Mouse (Mus musculus) mature B cell (primary cell): ENCODE data around the gene Wdfy4.

ENCODE experiments used
- in situ Hi-C: fragments of 300-500 bp; cut with MboI; formaldehyde crosslinking; loops from 2 replicates; pipeline ENCODE4 v1.14.3; 2019

The Wdfy4 gene

GRCm38 (mm10) chr14:33185068-33185800 is at the start of gene Wdfy4:
TSS of gene Wdfy4 (minus strand) at chr14:33185508.
- in situ Hi-C loops = no loop called here

- in situ Hi-C loops = no loop called here
Measured at GRCm38 (mm10) chr14:33232048-33232447, 46.7 kb upstream of the Wdfy4 start.

- in situ Hi-C loops = no loop called here
Measured at GRCm38 (mm10) chr14:33231311-33231710, 46.0 kb upstream of the Wdfy4 start.

DNA sequence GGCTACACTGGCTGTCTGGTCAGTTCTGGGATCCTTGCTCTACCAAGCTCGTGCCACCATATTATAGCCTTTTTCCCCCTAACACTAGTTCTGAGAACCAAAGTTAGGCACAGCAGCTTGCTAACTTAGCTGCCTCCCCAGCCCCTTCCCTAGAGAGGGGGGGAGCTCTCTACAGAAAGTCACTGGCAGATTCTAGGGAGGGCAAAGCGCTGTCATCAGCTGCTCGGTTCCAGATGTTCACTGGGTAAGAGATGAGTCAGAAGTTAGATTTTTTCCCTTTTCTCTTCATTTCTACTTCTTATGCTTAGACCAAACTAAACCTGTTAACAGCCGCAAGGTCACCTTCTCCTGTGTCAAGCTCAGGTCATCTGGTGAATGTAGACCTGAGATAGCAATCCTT is 45.4 kb upstream of the Wdfy4 start:
- in situ Hi-C loops = no loop called here

- in situ Hi-C loops = no loop called here
Measured at GRCm38 (mm10) chr14:33225235-33225634, 39.9 kb upstream of the Wdfy4 start.

GRCm38 (mm10) chr14:33216343-33217208 is 31.3 kb upstream of the Wdfy4 start:
- in situ Hi-C loops = loop anchor here (5.0 kb wide), 1 partner anchor 81 kb away; no protein-coding TSS in a partner anchor

DNA sequence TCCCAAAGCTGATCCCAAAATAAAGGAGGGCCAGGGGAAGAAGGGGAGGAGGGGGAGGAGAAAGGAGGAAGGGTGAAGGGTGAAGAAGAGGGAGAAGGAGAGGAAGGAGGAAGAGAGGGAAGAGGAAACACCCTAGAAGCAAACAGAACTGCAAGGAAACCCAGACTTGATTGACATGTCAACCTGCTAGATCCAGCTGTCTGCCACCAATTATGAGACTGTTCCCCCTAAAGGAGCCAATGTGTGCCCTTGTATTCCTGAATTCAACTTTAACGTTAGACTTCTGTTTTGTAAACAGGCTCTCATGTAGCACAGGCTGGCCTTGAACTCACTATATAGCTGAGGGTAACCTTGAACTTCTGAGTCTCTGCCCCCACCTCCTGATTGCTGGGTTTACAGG is 29.9 kb upstream of the Wdfy4 start:
- in situ Hi-C loops = loop anchor here (5.0 kb wide), 1 partner anchor 82 kb away; no protein-coding TSS in a partner anchor

DNA sequence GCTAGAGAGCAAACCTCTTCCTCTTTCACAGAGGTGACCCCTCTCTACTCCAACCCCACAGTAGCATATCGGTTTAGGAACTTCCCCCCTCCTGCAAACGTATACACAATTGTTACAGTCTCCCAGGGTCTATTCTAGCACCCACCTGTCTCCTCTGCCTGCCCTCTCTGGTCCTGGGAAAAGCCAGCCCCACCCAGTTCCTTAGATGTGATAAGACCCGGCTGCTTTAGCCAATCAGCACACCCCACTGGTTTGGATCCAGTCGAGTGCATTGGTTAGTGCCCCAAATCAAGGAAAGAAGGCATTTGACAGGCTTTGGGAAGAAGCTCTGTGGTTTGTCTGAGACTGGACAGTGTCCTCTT is 29.4 kb upstream of the Wdfy4 start:
- in situ Hi-C loops = loop anchor here (5.0 kb wide), 1 partner anchor 83 kb away; no protein-coding TSS in a partner anchor

DNA sequence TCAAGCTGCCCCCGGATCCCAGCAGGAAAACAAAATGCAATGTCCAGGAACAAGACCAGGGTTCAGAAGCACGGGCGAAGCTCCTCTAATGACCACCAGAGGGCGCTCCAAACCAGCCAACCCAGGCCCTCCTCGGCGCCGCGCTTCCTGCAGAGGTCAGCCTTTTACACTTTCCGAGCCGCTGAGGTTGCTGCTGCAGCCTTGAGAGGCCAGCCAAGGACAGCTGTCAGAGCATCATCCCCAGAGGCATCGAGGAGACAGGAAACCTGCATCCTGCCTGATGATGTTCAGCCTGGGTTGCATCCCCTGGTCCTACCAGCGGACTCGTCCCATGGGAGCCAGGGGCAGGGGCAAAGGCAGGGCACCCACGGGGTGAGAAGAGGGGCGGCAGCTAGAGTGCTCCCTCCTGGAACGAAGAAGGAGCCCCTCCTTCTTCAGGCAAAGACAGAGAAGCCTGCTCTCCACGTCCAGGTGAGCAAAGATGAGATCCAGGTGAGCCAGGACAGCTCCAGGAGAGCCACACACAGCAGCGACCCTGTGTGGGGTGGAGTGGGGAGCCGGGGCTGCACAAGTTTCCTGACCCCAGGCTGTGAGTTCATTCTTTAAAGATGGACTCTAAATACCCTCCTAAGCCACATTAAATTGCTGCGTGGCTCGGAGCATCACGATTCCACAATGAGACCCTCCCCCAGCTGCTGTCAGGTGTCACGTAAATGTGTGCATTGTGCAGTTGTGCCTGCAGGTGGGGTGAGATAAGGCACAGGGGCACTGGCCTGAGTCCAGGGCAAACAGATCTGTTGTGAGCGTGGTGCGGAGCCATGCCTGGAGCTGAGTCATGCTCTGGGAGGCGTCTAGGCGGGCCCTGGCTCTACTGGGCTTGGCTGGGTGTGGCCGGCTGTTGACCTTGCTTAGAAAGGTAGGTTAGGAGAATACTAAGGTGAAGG is 28.8 kb upstream of the Wdfy4 start, which contains the start of gene Arhgap22:
Gene Arhgap22 (plus strand): TSS at position 204 of the 944 bp plus-strand sequence.
- in situ Hi-C loops = no loop called here

GRCm38 (mm10) chr14:33212958-33213309 is 27.6 kb upstream of the Wdfy4 start:
- in situ Hi-C loops = no loop called here

GRCm38 (mm10) chr14:33212271-33212957 is 27.1 kb upstream of the Wdfy4 start:
- in situ Hi-C loops = no loop called here

DNA sequence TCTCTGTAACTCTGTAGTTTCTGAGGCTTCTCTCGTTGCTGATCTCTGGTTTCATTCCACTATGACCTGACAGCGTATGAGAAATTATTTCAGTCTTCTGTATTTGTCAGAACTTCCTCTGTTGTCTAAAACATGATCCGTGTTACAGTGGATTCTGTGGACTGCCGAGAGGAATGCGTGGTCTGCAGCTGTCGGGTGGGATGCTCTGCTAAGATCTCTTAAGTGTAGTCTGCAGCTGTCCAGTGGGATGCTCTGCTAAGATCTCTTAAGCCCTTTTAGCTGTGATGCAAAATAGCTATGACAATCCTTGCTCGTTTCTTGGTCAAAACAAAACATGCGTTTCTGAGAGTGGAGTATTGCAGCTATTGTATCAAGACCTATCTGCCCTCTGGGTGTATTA is 25.5 kb upstream of the Wdfy4 start:
- in situ Hi-C loops = no loop called here

- in situ Hi-C loops = loop anchor here (10.0 kb wide), 1 partner anchor 64 kb away; no protein-coding TSS in a partner anchor
Measured at GRCm38 (mm10) chr14:33208331-33208730, 23.0 kb upstream of the Wdfy4 start.

DNA sequence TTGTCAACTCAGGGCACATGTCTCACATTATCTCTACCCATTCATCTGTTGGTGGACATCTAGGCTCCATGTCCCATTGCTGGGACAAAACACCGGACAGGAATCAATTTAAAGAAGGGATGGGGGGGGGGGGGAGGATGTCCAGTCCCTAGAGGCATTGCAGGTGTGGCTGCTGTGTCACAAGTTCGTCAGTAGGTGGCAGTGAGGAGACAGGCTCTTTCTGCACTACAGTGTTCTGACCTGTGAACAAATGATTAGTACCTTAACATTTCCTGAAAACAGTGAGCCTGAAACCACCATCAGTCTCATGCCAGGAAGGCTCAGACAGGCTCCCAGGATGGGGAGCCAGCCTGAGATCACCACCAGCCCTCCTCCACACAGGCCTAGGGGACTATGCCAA is 21.7 kb upstream of the Wdfy4 start:
- in situ Hi-C loops = loop anchor here (10.0 kb wide), 1 partner anchor 62 kb away; no protein-coding TSS in a partner anchor

GRCm38 (mm10) chr14:33205280-33205965 is 20.1 kb upstream of the Wdfy4 start:
- in situ Hi-C loops = loop anchor here (10.0 kb wide), 1 partner anchor 61 kb away; no protein-coding TSS in a partner anchor

- in situ Hi-C loops = loop anchor here (10.0 kb wide), 1 partner anchor 59 kb away; no protein-coding TSS in a partner anchor
Measured at GRCm38 (mm10) chr14:33203777-33204176, 18.5 kb upstream of the Wdfy4 start.

DNA sequence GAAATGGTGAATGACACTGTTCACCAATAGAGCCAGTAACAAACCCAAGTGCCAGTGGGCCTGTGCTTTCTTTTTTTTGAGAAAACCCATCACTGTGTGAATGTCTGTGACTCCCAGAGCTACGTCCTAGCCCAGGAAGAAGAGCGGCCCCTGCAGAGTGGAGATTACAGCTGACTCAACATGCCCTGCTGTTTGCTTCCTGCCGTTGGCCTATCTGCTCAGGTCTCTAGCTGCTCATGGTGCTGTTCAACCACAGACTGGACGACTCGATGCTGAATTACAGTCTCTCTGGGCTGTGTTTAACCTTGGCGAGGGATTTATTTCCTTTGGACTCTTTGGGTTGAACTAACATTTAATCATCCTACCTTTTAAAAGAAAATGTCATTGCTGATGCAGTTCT is 17.6 kb upstream of the Wdfy4 start:
- in situ Hi-C loops = loop anchor here (10.0 kb wide), 1 partner anchor 58 kb away; no protein-coding TSS in a partner anchor

GRCm38 (mm10) chr14:33202161-33202560 is 16.9 kb upstream of the Wdfy4 start:
- in situ Hi-C loops = loop anchor here (10.0 kb wide), 1 partner anchor 57 kb away; no protein-coding TSS in a partner anchor

- in situ Hi-C loops = no loop called here
Measured at GRCm38 (mm10) chr14:33194241-33194640, 8.9 kb upstream of the Wdfy4 start.

DNA sequence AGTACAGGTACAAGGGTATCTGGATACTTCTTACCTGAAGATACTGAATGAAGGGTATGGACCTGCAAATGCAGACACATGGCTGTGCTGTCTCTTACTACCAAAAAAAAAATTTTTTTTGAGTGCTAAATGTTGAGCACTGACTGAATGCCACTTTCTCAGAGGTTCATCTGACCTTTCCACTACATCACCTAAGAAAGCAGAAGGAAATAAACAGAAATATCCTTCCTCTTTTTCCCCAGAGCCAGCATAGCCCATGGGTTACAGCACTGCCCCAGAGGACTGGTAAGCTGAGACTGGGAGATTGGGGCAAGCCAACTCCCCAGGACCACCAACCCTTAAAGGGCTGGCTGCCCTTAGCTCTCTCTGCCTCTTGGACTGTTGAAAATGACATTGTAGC is 8.5 kb upstream of the Wdfy4 start:
- in situ Hi-C loops = no loop called here
